Mouse (Mus musculus) liver, postnatal 0 days (tissue): ENCODE measurements around the gene Apela.

ENCODE experiments used
- CTCF ChIP-seq: sonication (generic); IDR thresholded peaks from 2 replicates; pipeline ENCODE4 v1.5.1; 2016; ENCODE audit warnings: antibody characterized with exemption, low read depth
- EP300 ChIP-seq: IDR thresholded peaks from 2 replicates; pipeline ENCODE4 v1.6.1; 2016; ENCODE audit warnings: antibody characterized with exemption, low read depth, mild to moderate bottlenecking

DNA sequence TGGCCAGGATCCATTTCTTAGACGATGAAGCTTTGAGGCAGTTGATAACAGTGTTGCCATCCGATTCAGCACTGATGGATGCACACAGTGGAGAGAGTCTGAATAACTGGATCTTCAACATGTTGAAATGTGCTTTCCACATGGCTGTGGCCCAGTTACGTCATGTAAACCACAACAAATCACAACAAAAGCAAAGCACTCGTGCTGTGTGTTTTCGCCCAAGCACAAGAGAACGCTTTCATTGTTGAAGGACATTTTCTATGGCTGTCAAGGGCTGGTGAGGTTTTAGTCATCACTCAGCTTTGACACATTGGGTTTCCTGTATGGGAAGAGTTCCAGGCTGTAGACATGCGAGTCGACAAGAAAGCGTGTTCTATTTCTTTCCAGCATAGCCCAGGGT is 43.6 kb upstream of the Apela start:
- TF ChIP-seq EP300, result no peak
- TF ChIP-seq CTCF, result no peak
